Mouse (Mus musculus): Measurements from ENCODE around the gene Hsdl1.

- TF ChIP-seq CTCF (IDR thresholded peaks at IDR 0.05; ENCODE audit: control insufficient read depth, insufficient read depth, low read length) (no peak), POLR2A (IDR thresholded peaks at IDR 0.05; ENCODE audit: borderline replicate concordance, control insufficient read depth, low read depth, low read length) (no peak)
Observed at GRCm38 (mm10) chr8:119620848-119621465, 46.0 kb upstream of the Hsdl1 start.

Data from bone marrow, adult 2 months (tissue).